Mouse (Mus musculus): ENCODE data around the gene Gabrr2.

DNA sequence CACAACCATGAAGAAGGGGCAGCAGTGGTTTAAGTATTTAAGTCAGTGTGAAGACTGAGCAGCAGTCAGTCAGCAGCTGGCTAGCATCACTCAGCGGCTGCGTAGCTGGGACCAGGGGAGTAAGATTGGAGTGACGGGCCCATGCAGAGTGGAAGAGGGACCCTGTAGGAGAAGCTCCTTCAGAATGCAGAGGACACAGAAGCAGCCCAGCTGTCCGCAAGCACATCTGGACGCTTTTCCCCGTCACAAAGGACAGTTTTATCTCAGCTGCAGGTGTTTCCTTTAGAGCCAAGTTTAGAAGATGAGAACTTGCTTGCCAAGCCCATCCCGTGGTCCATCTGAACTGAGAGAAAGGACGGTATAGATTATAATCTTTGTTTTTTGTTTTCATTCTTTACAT lies 38.4 kb upstream of the Gabrr2 start:
- TF ChIP-seq CTCF (conservative IDR thresholded peaks at IDR 0.05; ENCODE audit: low read length) (no peak), NANOG (IDR thresholded peaks at IDR 0.05; ENCODE audit: borderline replicate concordance, low read length) (no peak), POU5F1 (IDR thresholded peaks at IDR 0.05; ENCODE audit: borderline replicate concordance, low read length) (no peak)

Measured in E14TG2a.4 (cell line).